Mouse (Mus musculus): Measurements from ENCODE around the gene Tmem17.
A peak's percentile ranks its signal among the peaks of the same experiment; 100 is the strongest.

The Tmem17 gene

GRCm38 (mm10) chr11:22512038-22513001 lies at the start of gene Tmem17:
Gene Tmem17 (plus strand): TSS chr11:22512088.
- peak; percentile 85 for DNase-seq (ENCODE audit: low read depth, low spot score)

GRCm38 (mm10) chr11:22479836-22480619 lies 31.9 kb upstream of the Tmem17 start:
- DNase-seq (ENCODE audit: low read depth, low spot score): peak; percentile 68

- DNase-seq (ENCODE audit: low read depth, low spot score): no peak
These were observed 30.1 kb upstream of the Tmem17 start for GRCm38 (mm10) chr11:22481639-22482361.

GRCm38 (mm10) chr11:22482362-22482760 lies 29.5 kb upstream of the Tmem17 start:
- DNase-seq (ENCODE audit: low read depth, low spot score): no peak

GRCm38 (mm10) chr11:22493694-22494319 lies 18.1 kb upstream of the Tmem17 start:
- no peak for DNase-seq (ENCODE audit: low read depth, low spot score)

- DNase-seq (ENCODE audit: low read depth, low spot score): no peak
These were observed 16.9 kb upstream of the Tmem17 start for GRCm38 (mm10) chr11:22494941-22495340.

- DNase-seq (ENCODE audit: low read depth, low spot score): no peak
These were observed 12.5 kb upstream of the Tmem17 start for GRCm38 (mm10) chr11:22499396-22499795.

GRCm38 (mm10) chr11:22499886-22500285 lies 12.0 kb upstream of the Tmem17 start:
- DNase-seq (ENCODE audit: low read depth, low spot score): no peak

- no peak for DNase-seq (ENCODE audit: low read depth, low spot score)
These were observed 10.9 kb upstream of the Tmem17 start for GRCm38 (mm10) chr11:22500771-22501566.

- DNase-seq (ENCODE audit: low read depth, low spot score): peak; percentile 20
These were observed 1.2 kb downstream of the Tmem17 start for GRCm38 (mm10) chr11:22513075-22513474.

GRCm38 (mm10) chr11:22515061-22515460 lies 3.2 kb downstream of the Tmem17 start:
- DNase-seq (ENCODE audit: low read depth, low spot score): no peak

- no peak for DNase-seq (ENCODE audit: low read depth, low spot score)
These were observed 6.6 kb downstream of the Tmem17 start for GRCm38 (mm10) chr11:22518445-22518844.

GRCm38 (mm10) chr11:22520251-22520650 lies 8.4 kb downstream of the Tmem17 start:
- DNase-seq (ENCODE audit: low read depth, low spot score): peak; percentile 72

GRCm38 (mm10) chr11:22524606-22525005 lies 12.7 kb downstream of the Tmem17 start:
- no peak for DNase-seq (ENCODE audit: low read depth, low spot score)

- no peak for DNase-seq (ENCODE audit: low read depth, low spot score)
These were observed 28.7 kb downstream of the Tmem17 start for GRCm38 (mm10) chr11:22540600-22540999.

- DNase-seq (ENCODE audit: low read depth, low spot score): no peak
These were observed 48.2 kb downstream of the Tmem17 start for GRCm38 (mm10) chr11:22560061-22560460.

GRCm38 (mm10) chr11:22560503-22561328 lies 48.8 kb downstream of the Tmem17 start:
- DNase-seq (ENCODE audit: low read depth, low spot score): peak; percentile 58

- DNase-seq (ENCODE audit: low read depth, low spot score): no peak
These were observed 49.4 kb downstream of the Tmem17 start for GRCm38 (mm10) chr11:22561329-22561592.

GRCm38 (mm10) chr11:22563706-22564105 lies 51.8 kb downstream of the Tmem17 start:
- DNase-seq (ENCODE audit: low read depth, low spot score): peak; percentile 70

GRCm38 (mm10) chr11:22564676-22565075 lies 52.8 kb downstream of the Tmem17 start:
- no peak for DNase-seq (ENCODE audit: low read depth, low spot score)

Data from ZHBTc4 (cell line).